Mouse (Mus musculus) bone marrow macrophage, adult 2 months (primary cell): Measurements from ENCODE around the gene Syt8. TPM values are rescaled to one million over a fixed set of nuclear protein-coding genes. Genes with fewer than 3 reads are reported as not detected.

Experiments
- H3K27ac ChIP-seq: 2 replicates; pipeline ENCODE4 v1.5.1; 2012; ENCODE audit warnings: low read depth, low read length; ENCODE audit not compliant: insufficient read depth
- H3K4me1 ChIP-seq: 2 replicates; pipeline ENCODE4 v1.6.1; 2012; ENCODE audit warnings: low read length; ENCODE audit not compliant: control insufficient read depth, insufficient read depth
- H3K4me3 ChIP-seq: 2 replicates; pipeline ENCODE4 v1.5.1; 2012; ENCODE audit warnings: mild to moderate bottlenecking, low read length, moderate library complexity; ENCODE audit not compliant: insufficient read depth
- CTCF ChIP-seq: IDR thresholded peaks from 2 replicates; pipeline ENCODE4 v1.5.1; 2012; ENCODE audit warnings: low read depth, mild to moderate bottlenecking, low read length, moderate library complexity
- POLR2A ChIP-seq: IDR thresholded peaks from 2 replicates; pipeline ENCODE4 v1.6.1; 2012; ENCODE audit warnings: mild to moderate bottlenecking, low read depth, low read length, borderline replicate concordance
- polyA plus RNA-seq: library from polyadenylated mRNA; stranded (reverse); fragments of >200 nt; gene quantifications from 2 replicates; pipeline ENCODE4 v1.2.4, GENCODE M21; 2012; ENCODE audit not compliant: missing spikeins, insufficient read depth, insufficient read length

Syt8 gene
- polyA plus RNA-seq, 1 experiment: 5.6 TPM

DNA sequence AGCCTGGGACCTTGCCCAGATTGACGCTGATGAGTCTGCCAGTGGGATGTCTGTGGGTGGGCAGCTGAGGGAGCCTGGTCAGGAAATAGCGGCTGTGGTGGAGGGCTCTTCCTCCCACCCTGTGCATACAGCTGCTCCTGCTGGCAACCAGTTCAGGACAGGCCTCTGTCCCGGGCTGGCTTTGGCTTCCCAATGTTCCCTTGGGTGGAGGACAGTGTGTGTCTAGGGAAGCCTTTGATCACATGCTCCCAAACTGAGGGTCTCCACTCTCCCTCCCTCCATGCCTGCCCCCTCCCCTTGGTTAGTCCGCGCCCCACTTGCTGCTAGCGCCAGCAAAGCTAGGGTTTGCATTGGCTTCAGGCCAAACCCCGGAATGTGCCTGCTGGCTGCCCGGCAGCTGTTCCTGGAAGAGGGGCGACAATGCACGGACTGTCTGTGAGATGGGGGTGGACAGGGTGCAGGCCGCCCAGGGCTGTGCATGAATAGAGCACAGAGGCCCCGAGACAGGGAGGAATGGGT lies 4.4 kb upstream of the Syt8 start:
- H3K27ac ChIP-seq: no peak overlapping the region
- no peak for TF ChIP-seq POLR2A
- TF ChIP-seq CTCF: no peak
- H3K4me1 ChIP-seq: peaks cover 4% of the 10 kb centered on the region; the same call in 1 of the 2 replicates
- no peak overlapping the region for H3K4me3 ChIP-seq

DNA sequence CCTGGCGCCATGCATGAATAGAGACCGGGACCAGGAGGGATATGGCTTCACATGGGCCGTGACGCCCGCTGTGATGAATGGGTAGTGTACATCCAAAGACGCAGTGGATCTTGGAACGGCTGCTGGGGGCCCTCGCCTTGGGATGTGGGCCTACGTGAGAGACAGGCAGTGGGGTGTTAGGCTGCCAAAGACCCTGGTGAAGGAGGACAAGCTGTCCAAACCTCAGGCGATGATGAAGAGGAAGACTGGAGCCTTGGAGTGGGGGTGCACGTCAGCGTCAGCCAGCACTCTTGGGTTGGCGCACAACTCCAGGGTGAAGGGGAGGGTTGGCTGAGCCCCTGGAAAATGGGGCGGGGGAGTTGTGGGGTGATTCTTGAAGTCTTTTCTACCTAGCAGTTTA lies 3.5 kb upstream of the Syt8 start:
- H3K27ac ChIP-seq: no peak overlapping the region
- no peak overlapping the region for H3K4me3 ChIP-seq
- TF ChIP-seq CTCF: no peak
- no peak for TF ChIP-seq POLR2A
- peaks cover 7% of the 10 kb centered on the region; the same call in 1 of the 2 replicates for H3K4me1 ChIP-seq

DNA sequence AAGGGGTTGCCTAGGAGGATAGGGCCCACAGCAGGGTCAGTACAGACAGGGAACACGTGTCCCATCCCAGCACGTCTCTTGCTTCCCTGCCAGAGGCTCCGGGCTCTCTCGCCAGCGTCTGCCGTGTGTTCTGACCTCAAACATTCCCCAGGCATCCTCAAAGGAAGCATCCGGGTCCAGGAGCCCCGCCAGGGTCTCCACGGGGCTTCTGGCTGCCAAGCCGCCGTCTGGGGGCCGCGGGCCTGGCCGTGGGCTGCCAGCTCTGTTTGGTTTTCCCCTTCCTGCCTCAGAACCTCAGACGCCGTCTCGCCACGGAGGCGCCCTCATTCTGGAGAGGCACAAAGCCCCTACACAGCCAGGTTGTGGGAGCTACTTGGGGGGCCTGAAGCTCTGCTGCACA lies 1.0 kb upstream of the Syt8 start:
- no peak overlapping the region for H3K27ac ChIP-seq
- H3K4me1 ChIP-seq: peaks cover 7% of the 10 kb centered on the region; the same call in 1 of the 2 replicates
- no peak for TF ChIP-seq POLR2A
- no peak for TF ChIP-seq CTCF
- H3K4me3 ChIP-seq: no peak overlapping the region

DNA sequence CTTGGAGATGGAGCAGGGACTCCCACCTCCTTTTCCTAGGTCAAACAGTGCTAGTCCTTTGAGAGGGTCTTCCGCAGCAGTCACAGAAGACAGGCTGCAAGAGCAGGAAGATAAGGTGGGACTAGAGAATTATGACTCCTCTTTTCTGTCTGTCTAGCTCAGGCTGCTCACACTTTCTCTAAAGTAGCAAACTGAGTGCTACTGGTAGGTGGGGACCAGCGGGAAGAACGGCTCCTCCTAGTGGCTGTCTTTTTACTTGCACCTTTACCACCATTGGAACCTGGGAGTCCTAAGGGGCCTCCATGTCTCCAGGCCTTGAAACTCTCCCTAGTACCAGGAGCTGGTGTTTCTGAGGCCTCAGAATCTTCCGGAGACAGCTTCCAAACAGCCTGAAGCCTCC lies 874 bp downstream of the Syt8 start:
- Histone ChIP-seq H3K4me3 (no peak overlapping the region), H3K4me1 (peaks cover 7% of the 10 kb centered on the region; the same call in 1 of the 2 replicates), H3K27ac (no peak overlapping the region)
- no peak for TF ChIP-seq POLR2A
- peak; percentile 94 for TF ChIP-seq CTCF

DNA sequence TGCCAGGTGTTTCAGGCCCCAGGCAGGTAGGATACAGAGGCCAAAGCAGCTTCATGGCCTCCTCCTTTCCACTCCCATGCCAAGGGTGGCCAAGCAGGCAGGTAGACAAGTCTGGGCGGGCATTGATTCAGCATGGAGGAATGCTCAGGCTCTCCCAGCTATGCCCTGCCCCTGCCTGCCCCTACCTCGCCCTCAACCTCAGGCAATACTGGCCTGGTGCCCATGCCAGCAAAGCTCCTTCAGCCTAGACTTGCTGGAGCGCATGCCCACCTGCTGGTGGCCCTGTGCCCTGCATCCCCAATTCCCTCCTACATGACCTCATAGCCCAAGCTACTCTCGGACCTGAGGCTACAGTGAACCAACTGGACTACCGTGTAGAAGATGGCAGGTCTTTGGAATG lies 2.7 kb downstream of the Syt8 start:
- TF ChIP-seq POLR2A: no peak
- no peak overlapping the region for H3K4me3 ChIP-seq

DNA sequence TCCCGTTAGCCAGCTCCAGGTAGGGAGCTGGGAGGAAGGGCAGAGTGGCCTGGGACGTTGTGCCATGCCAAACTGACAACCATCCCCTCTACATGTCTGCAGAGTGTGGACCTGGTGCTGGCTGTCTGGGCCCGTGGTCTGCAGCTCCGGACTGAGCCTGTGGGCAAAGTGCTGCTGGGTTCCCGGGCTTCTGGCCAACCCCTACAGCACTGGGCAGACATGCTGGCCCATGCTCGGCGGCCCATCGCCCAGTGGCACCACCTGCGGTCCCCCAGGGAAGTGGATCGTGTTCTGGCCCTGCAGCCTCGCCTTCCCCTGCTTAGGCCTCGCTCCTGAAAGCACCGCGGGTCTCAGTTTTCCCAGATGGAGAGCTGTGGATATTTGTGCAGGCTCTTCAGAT lies 5.3 kb downstream of the Syt8 start:
- H3K4me1 ChIP-seq: peaks cover 42% of the 10 kb centered on the region
- H3K4me3 ChIP-seq: no peak overlapping the region
- H3K27ac ChIP-seq: no peak overlapping the region
- TF ChIP-seq CTCF: no peak
- TF ChIP-seq POLR2A: no peak

More for the DNA sequence above, 2.7 kb downstream of the Syt8 start:
- H3K27ac ChIP-seq: no peak overlapping the region
- H3K4me1 ChIP-seq: peaks cover 20% of the 10 kb centered on the region

DNA sequence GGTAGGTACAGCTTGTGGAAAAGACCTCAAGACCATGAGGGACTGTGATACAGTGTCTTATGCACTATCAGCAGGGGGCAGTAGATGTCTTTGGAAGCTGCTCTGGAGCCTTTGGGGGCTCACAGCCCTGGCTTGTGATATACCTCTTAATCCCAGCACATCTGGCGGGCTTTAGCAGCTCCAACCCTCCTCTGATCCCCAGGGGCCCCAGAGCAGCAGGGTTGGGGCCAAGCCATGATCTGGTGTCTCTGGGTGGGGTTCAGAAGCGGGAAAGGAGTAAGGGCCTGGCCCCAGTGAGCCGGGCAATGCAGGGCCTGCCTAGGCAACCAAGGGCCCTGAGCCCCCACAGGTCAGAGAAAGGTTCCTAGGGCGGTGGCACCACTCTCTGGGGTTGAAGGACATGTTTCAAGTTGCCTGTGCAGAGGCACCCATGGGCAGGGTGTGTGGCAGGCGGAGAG lies 6.0 kb downstream of the Syt8 start:
- TF ChIP-seq POLR2A (no peak), CTCF (peak; percentile 94)
- H3K4me1 ChIP-seq: peaks cover 42% of the 10 kb centered on the region
- no peak overlapping the region for H3K27ac ChIP-seq
- no peak overlapping the region for H3K4me3 ChIP-seq

DNA sequence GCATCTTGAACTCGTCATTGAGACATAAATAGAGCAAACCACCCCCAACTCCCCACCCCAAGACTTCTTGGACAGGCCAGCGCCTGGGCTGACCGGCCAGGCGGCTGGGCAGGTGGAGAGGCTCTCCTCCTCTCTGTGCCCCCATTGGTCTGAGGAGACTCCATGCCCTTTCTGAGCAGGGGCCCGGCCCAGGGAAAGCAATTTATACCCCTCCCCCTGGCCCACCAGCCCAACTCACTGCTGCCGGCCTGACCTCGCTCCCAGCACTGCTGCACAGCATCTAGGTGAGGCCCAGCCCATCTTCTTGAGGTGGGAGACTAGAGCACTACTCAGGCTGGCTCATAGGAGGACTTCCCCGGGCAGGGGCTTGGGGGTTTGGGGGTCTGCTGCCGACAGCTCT lies 6.9 kb downstream of the Syt8 start, which contains the start of gene Tnni2:
TSS of gene Tnni2 (plus strand) at position 224 of the 400 bp plus-strand sequence.
- no peak within 1 kb of the TSS for H3K4me3 ChIP-seq
- TF ChIP-seq POLR2A (no peak), CTCF (no peak)
- peaks cover 44% of the 10 kb centered on the region for H3K4me1 ChIP-seq
- peak within 1 kb of the TSS; percentile 82 for H3K27ac ChIP-seq

DNA sequence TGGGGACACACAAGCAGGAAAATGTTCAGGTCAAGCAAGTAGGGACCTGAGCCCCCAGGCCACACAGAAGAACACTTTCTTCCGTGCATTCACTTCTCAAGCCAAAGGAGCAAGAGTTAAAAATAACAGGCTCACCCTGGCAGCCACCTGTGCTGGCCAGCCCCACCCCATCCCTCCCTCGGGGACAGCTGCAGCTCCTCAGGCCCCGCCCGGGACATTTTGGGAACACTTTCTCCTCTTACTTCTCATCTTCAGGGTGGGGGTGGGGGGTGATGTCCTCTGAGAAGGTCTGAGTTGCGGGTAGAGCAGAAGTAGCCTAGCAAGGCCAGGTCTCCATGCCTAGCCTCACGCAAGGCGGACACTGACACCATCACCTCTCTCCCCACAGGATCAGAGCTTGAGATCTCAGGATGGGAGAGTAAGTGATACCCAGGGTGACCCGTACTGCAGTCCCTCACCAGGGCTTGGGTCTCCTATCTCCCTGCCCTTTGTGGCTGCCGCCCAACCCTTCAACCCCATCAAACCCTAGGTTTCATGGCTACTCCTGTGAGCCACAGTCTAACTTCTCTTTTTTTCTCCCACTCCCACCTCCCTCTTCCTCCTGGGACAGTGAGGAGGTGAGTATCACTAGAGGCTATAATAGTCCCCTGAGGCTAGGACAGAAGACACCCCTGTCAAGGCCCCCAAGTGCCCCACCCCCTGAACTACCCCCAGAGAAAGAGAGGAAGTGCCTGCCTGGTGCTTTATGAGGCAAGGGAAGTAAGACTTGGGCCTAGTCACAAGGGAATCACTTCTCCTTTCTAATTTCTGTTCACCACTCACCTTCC lies 7.6 kb downstream of the Syt8 start:
- peak overlapping the region; percentile 99 for H3K27ac ChIP-seq
- H3K4me3 ChIP-seq: no peak overlapping the region
- peaks cover 44% of the 10 kb centered on the region for H3K4me1 ChIP-seq
- no peak for TF ChIP-seq CTCF
- TF ChIP-seq POLR2A: 0 out of 2 replicates have a peak, but pooled peaks have one; percentile 28

DNA sequence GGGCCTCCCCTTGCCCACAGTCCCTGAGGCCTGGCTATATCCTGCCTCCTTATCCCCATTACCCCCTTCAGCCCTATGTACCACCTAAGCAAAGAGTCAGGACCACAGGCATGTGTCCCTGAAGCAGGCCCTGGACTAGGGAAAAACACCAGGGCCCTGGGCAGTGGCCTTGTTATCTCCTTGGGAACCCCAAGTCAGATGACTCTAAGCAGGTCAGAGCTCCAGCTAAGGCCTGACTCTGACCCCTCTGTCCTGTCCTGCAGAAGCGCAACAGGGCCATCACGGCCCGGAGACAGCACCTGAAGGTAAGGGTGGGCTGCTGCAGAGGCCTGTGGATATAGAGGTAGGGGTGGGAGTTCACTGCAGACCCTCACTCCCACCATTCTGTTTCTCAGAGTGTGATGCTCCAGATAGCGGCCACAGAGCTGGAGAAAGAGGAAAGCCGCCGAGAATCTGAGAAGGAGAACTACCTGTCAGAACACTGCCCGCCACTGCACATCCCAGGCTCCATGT lies 8.3 kb downstream of the Syt8 start:
- Histone ChIP-seq H3K4me1 (peaks cover 46% of the 10 kb centered on the region), H3K27ac (peak overlapping the region; percentile 99), H3K4me3 (peak overlapping the region; percentile 12; the same call in 1 of the 2 replicates)
- TF ChIP-seq POLR2A (no peak), CTCF (no peak)
